Mouse (Mus musculus) erythroblast, embryonic 14.5 days (primary cell): Measurements from ENCODE around the gene R3hdm1.

Experiments used
- GATA1 ChIP-seq: IDR thresholded peaks from 2 replicates; pipeline ENCODE4 v1.6.1; 2012; ENCODE audit warnings: low read length, inconsistent platforms, mixed read lengths
- TAL1 ChIP-seq: IDR thresholded peaks from 3 replicates; pipeline ENCODE4 v1.6.1; 2012; ENCODE audit warnings: low read length, inconsistent platforms, mixed read lengths

GRCm38 (mm10) chr1:128064716-128065115, 38.4 kb upstream of the R3hdm1 start:
- TF ChIP-seq GATA1 (no peak), TAL1 (no peak)
